Mouse (Mus musculus) ES-E14 (cell line): ENCODE data around the gene Mrpl23. TPM values are rescaled to one million over a fixed set of nuclear protein-coding genes. Genes with fewer than 3 reads are reported as not detected.

ENCODE experiments used
- DNase-seq: peaks from one replicate; pipeline ENCODE4 v3.0.0-alpha.2; 2013; ENCODE audit warnings: low read depth, low spot score
- H3K27ac ChIP-seq: 2 replicates; pipeline ENCODE4 v1.5.1; 2012; ENCODE audit warnings: low read depth, mild to moderate bottlenecking, low read length, moderate library complexity, mixed read lengths; ENCODE audit not compliant: poor library complexity, insufficient read depth, severe bottlenecking
- H3K36me3 ChIP-seq: 2 replicates; pipeline ENCODE4 v1.6.1; 2012; ENCODE audit warnings: mild to moderate bottlenecking, low read length, moderate library complexity, mixed read lengths; ENCODE audit not compliant: control insufficient read depth, poor library complexity, insufficient read depth, severe bottlenecking
- H3K4me1 ChIP-seq, 2 experiments: fragments of 150-350 bp in 1 of 2; sonication (generic) in 1 of 2; 2 replicates each; pipeline ENCODE4 v1.6.1; 2012; ENCODE audit warnings: low read length in 2 of 2, mild to moderate bottlenecking in 1 of 2, mixed read lengths in 1 of 2; ENCODE audit not compliant: control insufficient read depth in 2 of 2, insufficient read depth in 2 of 2, poor library complexity in 1 of 2
- H3K4me3 ChIP-seq, 2 experiments: fragments of 150-350 bp in 1 of 2; sonication (generic) in 1 of 2; 2 replicates each; pipeline ENCODE4 v1.5.1; 2012; ENCODE audit warnings: low read length in 2 of 2, low read depth in 1 of 2, mild to moderate bottlenecking in 1 of 2, mixed read lengths in 1 of 2; ENCODE audit not compliant: insufficient read depth in 1 of 2, poor library complexity in 1 of 2, severe bottlenecking in 1 of 2
- H3K9ac ChIP-seq: 2 replicates; pipeline ENCODE4 v1.6.1; 2012; ENCODE audit warnings: low read depth, mild to moderate bottlenecking, low read length, mixed read lengths; ENCODE audit not compliant: poor library complexity, insufficient read depth, severe bottlenecking
- H3K9me3 ChIP-seq: fragments of 150-350 bp; sonication (generic); 2 replicates; pipeline ENCODE4 v1.6.1; 2012; ENCODE audit warnings: low read depth, mild to moderate bottlenecking, low read length; ENCODE audit not compliant: control insufficient read depth, insufficient read depth
- CHD2 ChIP-seq: IDR thresholded peaks from 2 replicates; pipeline ENCODE4 v1.6.1; 2014; ENCODE audit warnings: mild to moderate bottlenecking, low read depth, low read length, inconsistent platforms
- HCFC1 ChIP-seq: IDR thresholded peaks from 2 replicates; pipeline ENCODE4 v1.6.1; 2012; ENCODE audit warnings: low read length, inconsistent platforms, borderline replicate concordance; ENCODE audit not compliant: insufficient read depth
- MAFK ChIP-seq: IDR thresholded peaks from 2 replicates; pipeline ENCODE4 v1.6.1; 2014; ENCODE audit warnings: mild to moderate bottlenecking, low read depth, low read length, inconsistent platforms; ENCODE audit not compliant: insufficient read depth
- ZC3H11A ChIP-seq: IDR thresholded peaks from 2 replicates; pipeline ENCODE4 v1.6.1; 2012; ENCODE audit warnings: low read depth, mild to moderate bottlenecking, inconsistent platforms, low read length, borderline replicate concordance
- ZNF384 ChIP-seq: IDR thresholded peaks from 2 replicates; pipeline ENCODE4 v1.6.1; 2012; ENCODE audit warnings: low read depth, low read length, inconsistent platforms
- in situ Hi-C, 2 experiments: fragments of 600-800 bp; cut with MboI; formaldehyde crosslinking; loops; one replicate each; pipeline ENCODE4 v1.15.1; 2025; ENCODE audit warnings: low sequenced_read_pairs in 2 of 2, inconsistent platforms in 1 of 2; ENCODE audit not compliant: unreplicated experiment in 2 of 2
- total RNA-seq: library from RNA; depleted of rRNA; stranded (reverse); fragments of 300-350 nt; gene quantifications from 2 replicates; pipeline ENCODE4 v1.2.3, GENCODE M21; 2012

Gene Mrpl23
- total RNA-seq, 1 experiment, result 49.1 TPM

DNA sequence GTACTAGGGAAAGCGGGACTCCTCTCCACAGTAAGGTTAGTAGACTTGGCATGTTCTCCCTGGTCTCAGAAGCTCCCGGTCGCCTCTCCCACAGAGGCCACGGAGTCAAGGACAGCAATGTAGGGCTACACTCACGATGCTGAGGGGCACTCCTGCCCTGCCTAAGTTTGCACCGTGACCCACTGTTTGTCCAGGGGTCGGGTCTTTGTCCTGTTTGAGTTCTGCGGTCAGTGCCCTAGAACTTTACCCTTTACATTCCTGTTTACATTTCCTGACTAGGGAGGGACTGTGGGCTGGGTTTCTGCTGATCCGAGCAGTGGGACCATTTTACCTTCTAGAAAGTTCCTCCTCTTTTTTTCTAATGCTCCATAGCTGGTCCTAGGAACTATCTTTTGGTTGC is 34.0 kb downstream of the Mrpl23 start:
- H3K4me1 ChIP-seq, result peaks cover 0 to 7% of the 10 kb centered on the region in 2 experiments; a peak in 1 of 4 replicates
- H3K27ac ChIP-seq, result no peak overlapping the region
- no peak overlapping the region for H3K9ac ChIP-seq
- no peak overlapping the region for H3K4me3 ChIP-seq
- H3K9me3 ChIP-seq, result no peaks in the 10 kb centered on the region
- in situ Hi-C loops, result no loop called here
- no peaks in the 10 kb centered on the region for H3K36me3 ChIP-seq
- no peak for DNase-seq
- TF ChIP-seq ZC3H11A, result no peak
- no peak for TF ChIP-seq MAFK
- TF ChIP-seq HCFC1, result no peak
- TF ChIP-seq ZNF384, result no peak
- no peak for TF ChIP-seq CHD2

DNA sequence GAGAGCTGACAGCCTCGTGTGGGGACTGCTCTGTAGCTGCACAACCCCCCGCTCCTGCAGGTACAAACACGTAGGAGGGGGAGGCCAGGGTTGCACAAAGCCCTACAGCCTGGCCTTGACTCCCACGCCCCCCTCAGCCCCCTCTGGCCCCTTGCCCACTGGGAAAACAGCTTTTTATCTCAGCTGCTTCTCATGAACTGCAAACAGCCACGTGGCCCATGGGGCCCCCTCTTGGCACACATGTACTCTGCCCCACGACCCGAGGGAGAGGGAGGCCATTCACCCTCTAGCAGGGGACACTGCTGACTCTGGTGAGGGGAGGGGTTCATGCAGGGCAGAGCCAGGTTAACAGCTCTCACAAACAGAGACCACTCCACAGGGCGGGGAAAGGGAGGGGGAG is 36.5 kb downstream of the Mrpl23 start:
- no peak for DNase-seq
- H3K9me3 ChIP-seq, result no peaks in the 10 kb centered on the region
- TF ChIP-seq CHD2 (no peak), HCFC1 (no peak), MAFK (no peak), ZC3H11A (no peak), ZNF384 (no peak)
- H3K36me3 ChIP-seq, result no peaks in the 10 kb centered on the region
- in situ Hi-C loops, result no loop called here
- peaks cover 0 to 9% of the 10 kb centered on the region in 2 experiments; a peak in 1 of 4 replicates for H3K4me1 ChIP-seq
- H3K9ac ChIP-seq, result no peak overlapping the region
- no peak overlapping the region for H3K4me3 ChIP-seq
- H3K27ac ChIP-seq, result no peak overlapping the region

GRCm38 (mm10) chr7:142570565-142570964 is 38.1 kb downstream of the Mrpl23 start:
- Histone ChIP-seq H3K27ac (no peak overlapping the region), H3K9ac (no peak overlapping the region), H3K9me3 (no peaks in the 10 kb centered on the region), H3K4me1 (peaks cover 0 to 2% of the 10 kb centered on the region in 2 experiments; a peak in 1 of 4 replicates), H3K36me3 (no peaks in the 10 kb centered on the region), H3K4me3 (no peak overlapping the region)
- TF ChIP-seq ZC3H11A (no peak), HCFC1 (no peak), ZNF384 (no peak), MAFK (no peak), CHD2 (no peak)
- DNase-seq, result no peak
- in situ Hi-C loops, result no loop called here

GRCm38 (mm10) chr7:142571458-142572220 is 39.2 kb downstream of the Mrpl23 start:
- TF ChIP-seq MAFK (no peak), ZNF384 (no peak), CHD2 (no peak), ZC3H11A (no peak), HCFC1 (no peak)
- in situ Hi-C loops, result no loop called here
- Histone ChIP-seq H3K4me3 (no peak overlapping the region), H3K9ac (no peak overlapping the region), H3K4me1 (peaks cover 0 to 2% of the 10 kb centered on the region in 2 experiments; a peak in 1 of 4 replicates), H3K9me3 (no peaks in the 10 kb centered on the region), H3K36me3 (no peaks in the 10 kb centered on the region), H3K27ac (no peak overlapping the region)
- no peak for DNase-seq

GRCm38 (mm10) chr7:142572343-142572742 is 39.9 kb downstream of the Mrpl23 start:
- TF ChIP-seq HCFC1, result no peak
- no peak for TF ChIP-seq CHD2
- TF ChIP-seq ZC3H11A, result no peak
- no peak for TF ChIP-seq MAFK
- TF ChIP-seq ZNF384, result no peak
- H3K9me3 ChIP-seq, result no peaks in the 10 kb centered on the region
- in situ Hi-C loops, result no loop called here
- H3K36me3 ChIP-seq, result no peaks in the 10 kb centered on the region
- no peak overlapping the region for H3K27ac ChIP-seq
- H3K4me3 ChIP-seq, result no peak overlapping the region
- no peak for DNase-seq
- H3K9ac ChIP-seq, result no peak overlapping the region
- peaks cover 0 to 2% of the 10 kb centered on the region in 2 experiments; a peak in 1 of 4 replicates for H3K4me1 ChIP-seq
